23 mouse cellular contexts compared by ENCODE assay signal in the genomic region with DNA sequence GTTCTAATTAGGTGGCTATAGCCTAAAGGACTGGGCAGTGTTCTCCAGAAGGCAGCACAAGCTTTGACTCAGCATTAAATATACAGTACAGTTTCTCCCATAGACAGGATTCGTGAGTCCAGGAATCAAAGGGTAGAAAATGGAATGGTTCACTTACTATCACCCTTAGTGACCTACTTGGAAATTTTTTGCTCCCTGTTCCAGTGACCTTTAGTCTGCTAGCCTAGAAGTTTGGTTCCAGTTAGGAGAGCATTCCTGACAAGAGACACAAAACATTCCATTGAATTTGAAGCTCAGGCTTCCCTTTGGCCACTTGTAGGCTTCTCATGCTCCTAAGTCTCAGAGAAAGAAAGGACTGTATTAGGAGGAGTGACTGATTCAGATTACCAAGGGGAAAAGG.
"Had no signal": no experiment of that assay in that cellular context is flagged by ENCODE, and none has a peak within 500 bp of the region (broad histone marks: within the 10 kb centered on the region; RNA-seq: fewer than 3 reads in every experiment).

No protein-coding gene starts in this region.

- H3K9ac ChIP-seq: forebrain, embryonic 15.5 days; forebrain, postnatal 0 days; heart, embryonic 13.5 days; heart, embryonic 15.5 days; hindbrain, embryonic 12.5 days; hindbrain, embryonic 15.5 days; limb, embryonic 13.5 days; limb, embryonic 15.5 days; liver, embryonic 12.5 days; liver, embryonic 14.5 days had no signal

- H3K27ac ChIP-seq: forebrain, embryonic 15.5 days; heart, adult 2 months; heart, embryonic 13.5 days; heart, embryonic 15.5 days; hindbrain, embryonic 12.5 days; hindbrain, embryonic 15.5 days; hindbrain, postnatal 0 days; limb, embryonic 13.5 days; limb, embryonic 15.5 days; liver, embryonic 12.5 days; liver, embryonic 14.5 days had no signal

- H3K9me3 ChIP-seq: forebrain, embryonic 15.5 days; heart, embryonic 13.5 days; heart, embryonic 15.5 days; hindbrain, embryonic 12.5 days; hindbrain, embryonic 15.5 days; limb, embryonic 13.5 days; limb, embryonic 15.5 days; liver, embryonic 12.5 days had no signal

- H3K4me1 ChIP-seq: forebrain, embryonic 15.5 days; heart, embryonic 13.5 days; heart, embryonic 15.5 days; hindbrain, embryonic 12.5 days; hindbrain, embryonic 15.5 days; limb, embryonic 13.5 days; limb, embryonic 15.5 days had no signal

- H3K27me3 ChIP-seq: forebrain, embryonic 15.5 days; heart, embryonic 13.5 days; heart, embryonic 15.5 days; hindbrain, embryonic 12.5 days; hindbrain, embryonic 15.5 days; limb, embryonic 13.5 days; limb, embryonic 15.5 days; liver, embryonic 12.5 days had no signal

- DNase-seq: forebrain, postnatal 0 days; gastrocnemius, postnatal 14 days; gastrocnemius, postnatal 36 days; heart, adult 2 months; heart, postnatal 14 days; heart, postnatal 36 days; kidney, adult 18-20 months; layer of hippocampus, adult 9-11 months; layer of hippocampus, postnatal 36 days; left cerebral cortex, postnatal 4 days; lung, adult 18-20 months had no signal

- H3K36me3 ChIP-seq: forebrain, embryonic 15.5 days; heart, embryonic 15.5 days; hindbrain, embryonic 15.5 days; liver, embryonic 12.5 days had no signal

- ATAC-seq: forebrain, embryonic 15.5 days; forebrain, postnatal 0 days; hindbrain, postnatal 0 days; intestine, embryonic 16.5 days; liver, embryonic 12.5 days had no signal

- H3K4me2 ChIP-seq: forebrain, embryonic 15.5 days; heart, embryonic 11.5 days; heart, embryonic 13.5 days; heart, embryonic 15.5 days; hindbrain, embryonic 12.5 days; hindbrain, embryonic 15.5 days; limb, embryonic 13.5 days; limb, embryonic 15.5 days; liver, embryonic 12.5 days had no signal

- H3K4me3 ChIP-seq: forebrain, embryonic 15.5 days; heart, adult 2 months; heart, embryonic 13.5 days; heart, embryonic 15.5 days; hindbrain, embryonic 12.5 days; hindbrain, embryonic 15.5 days; limb, embryonic 13.5 days; limb, embryonic 15.5 days; liver, embryonic 12.5 days had no signal
